Mouse (Mus musculus): ENCODE results near the gene Ccr1l1.

DNA sequence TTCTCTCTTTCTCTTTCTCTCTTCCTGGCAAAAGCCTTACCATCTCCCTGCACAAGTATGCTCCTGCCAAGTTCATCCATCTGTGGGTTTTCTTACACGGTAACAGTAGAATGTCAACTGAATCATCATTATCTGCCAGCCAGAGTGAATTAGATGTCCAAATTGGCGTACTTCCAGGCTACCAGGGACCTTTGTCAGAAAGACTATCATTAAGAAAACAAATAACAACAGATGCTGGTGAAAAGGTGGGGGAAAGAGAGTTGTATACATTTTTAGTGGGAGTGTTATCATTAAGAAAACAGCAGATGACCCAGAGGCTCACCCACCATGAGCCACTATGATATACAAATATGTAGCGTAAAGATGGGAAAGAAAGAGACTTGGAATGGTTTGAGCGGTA is 48.3 kb downstream of the Ccr1l1 start:
- TF ChIP-seq CTCF (IDR thresholded peaks at IDR 0.05; ENCODE audit: borderline replicate concordance, extremely low read depth, insufficient read depth, insufficient read length) (no peak), POLR2A (IDR thresholded peaks at IDR 0.05; ENCODE audit: borderline replicate concordance, extremely low read depth, insufficient read depth, insufficient read length, poor library complexity, severe bottlenecking) (no peak)
